Mouse (Mus musculus) lung, embryonic 14.5 days (tissue): Measurements from ENCODE around the gene Ddx50. TPM values are rescaled to one million over a fixed set of nuclear protein-coding genes. Genes with fewer than 3 reads are reported as not detected.

Experiments
- ATAC-seq: fragments of 200-750 bp; cut with Nextera tagmentation; 2 replicates; pipeline ENCODE4 v1.8.0; 2017; ENCODE audit warnings: mild to moderate bottlenecking, moderate TSS enrichment, moderate library complexity; ENCODE audit not compliant: insufficient read depth
- DNase-seq: peaks from one replicate; pipeline ENCODE4 v3.0.0-alpha.2; 2015
- H3K27ac ChIP-seq: fragments of 300-500 bp; sonication (generic); 2 replicates; pipeline ENCODE4 v1.5.1; 2014; ENCODE audit warnings: low read depth, mild to moderate bottlenecking, moderate library complexity
- H3K27me3 ChIP-seq: fragments of 300-500 bp; sonication (generic); 2 replicates; pipeline ENCODE4 v1.6.1; 2014; ENCODE audit warnings: low read length, control low read depth; ENCODE audit not compliant: insufficient read depth
- H3K36me3 ChIP-seq: fragments of 300-500 bp; sonication (generic); 2 replicates; pipeline ENCODE4 v1.6.1; 2014; ENCODE audit warnings: control low read depth; ENCODE audit not compliant: insufficient read depth
- H3K4me1 ChIP-seq: fragments of 300-500 bp; sonication (generic); 2 replicates; pipeline ENCODE4 v1.6.1; 2014; ENCODE audit warnings: antibody characterized with exemption, control low read depth; ENCODE audit not compliant: insufficient read depth
- H3K4me2 ChIP-seq: fragments of 300-500 bp; sonication (generic); 2 replicates; pipeline ENCODE4 v1.6.1; 2014; ENCODE audit warnings: mild to moderate bottlenecking
- H3K4me3 ChIP-seq: fragments of 300-500 bp; sonication (generic); 2 replicates; pipeline ENCODE4 v1.5.1; 2014; ENCODE audit warnings: low read depth, low read length
- H3K9ac ChIP-seq: fragments of 300-500 bp; sonication (generic); 2 replicates; pipeline ENCODE4 v1.6.1; 2014
- H3K9me3 ChIP-seq: fragments of 300-500 bp; sonication (generic); 2 replicates; pipeline ENCODE4 v1.6.1; 2016; ENCODE audit warnings: low read depth, low read length, control low read depth
- CTCF ChIP-seq: IDR thresholded peaks from 2 replicates; pipeline ENCODE4 v1.5.1; 2016; ENCODE audit warnings: antibody characterized with exemption, low read depth
- WGBS: fragments of 180-500 bp; shearing (Covaris S2); extraction: QIAGEN DNeasy Blood & Tissue Kit; methylation state at CpG from one replicate; pipeline ENCODE4 v1.1.7; 2014; 5-methylcytosine and 5-hydroxymethylcytosine counted together
- polyA plus RNA-seq: library from polyadenylated mRNA; unstranded; fragments of >200 nt; fragmentation: Nextera tagmentation; extraction: Ambion mirVana; gene quantifications from 2 replicates; pipeline ENCODE4 v1.2.1, GENCODE M21; 2014

Ddx50 gene
- 133 and 135 TPM in 2 replicates for polyA plus RNA-seq

- ATAC-seq, result peak; percentile 100
- peak; percentile 100 for DNase-seq
- peaks cover 20% of the 10 kb centered on the region for H3K36me3 ChIP-seq
- H3K4me2 ChIP-seq, result peak within 1 kb of the TSS; percentile 87
- H3K9me3 ChIP-seq, result no peaks in the 10 kb centered on the region
- H3K4me1 ChIP-seq, result peaks cover 9% of the 10 kb centered on the region; the same call in 1 of the 2 replicates
- no peak for TF ChIP-seq CTCF
- peak within 1 kb of the TSS; percentile 95 for H3K4me3 ChIP-seq
- peak within 1 kb of the TSS; percentile 96 for H3K27ac ChIP-seq
- WGBS, result under 1% methylated on average over 89 of the region's 89 CpGs
- H3K9ac ChIP-seq, result peak within 1 kb of the TSS; percentile 94
- H3K27me3 ChIP-seq, result no peaks in the 10 kb centered on the region
These were observed at the start of gene Ddx50 for GRCm38 (mm10) chr10:62650881-62651810. Gene Ddx50, minus strand, starts transcription at chr10:62651218.

DNA sequence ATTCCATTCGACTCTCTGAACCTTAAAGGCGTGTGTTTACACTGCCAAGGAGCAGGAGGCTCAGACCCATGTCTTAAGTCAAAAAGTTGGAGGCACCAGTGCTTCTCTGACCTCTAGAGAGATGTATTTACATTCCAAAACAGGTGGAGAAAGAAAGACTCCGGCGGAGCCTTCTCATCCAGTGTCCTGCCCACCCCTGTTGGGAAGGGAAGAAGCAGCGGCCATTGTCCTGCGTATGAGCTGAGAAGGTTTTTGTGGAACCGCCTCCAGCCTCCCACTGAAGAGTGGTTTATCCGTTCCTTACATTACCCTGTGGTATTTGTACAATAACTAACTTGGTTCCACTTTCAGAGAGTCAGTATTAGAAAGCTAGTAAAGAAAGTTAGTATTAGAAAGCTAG is 41.8 kb upstream of the Ddx50 start:
- no peak overlapping the region for H3K4me2 ChIP-seq
- H3K4me3 ChIP-seq, result no peak overlapping the region
- H3K36me3 ChIP-seq, result no peaks in the 10 kb centered on the region
- H3K9ac ChIP-seq, result no peak overlapping the region
- H3K27ac ChIP-seq, result no peak overlapping the region
- no peak for ATAC-seq
- no peaks in the 10 kb centered on the region for H3K27me3 ChIP-seq
- DNase-seq, result no peak
- no peaks in the 10 kb centered on the region for H3K4me1 ChIP-seq
- 55% methylated on average over 8 of the region's 8 CpGs for WGBS
- H3K9me3 ChIP-seq, result no peaks in the 10 kb centered on the region
- no peak for TF ChIP-seq CTCF

- Histone ChIP-seq H3K27ac (no peak overlapping the region), H3K36me3 (no peaks in the 10 kb centered on the region), H3K9me3 (no peaks in the 10 kb centered on the region), H3K27me3 (no peaks in the 10 kb centered on the region), H3K4me3 (no peak overlapping the region), H3K9ac (no peak overlapping the region), H3K4me2 (no peak overlapping the region), H3K4me1 (no peaks in the 10 kb centered on the region)
- DNase-seq (no peak), ATAC-seq (no peak)
- WGBS, result 72% methylated on average over 3 of the region's 3 CpGs
- TF ChIP-seq CTCF, result no peak
These were observed 41.2 kb upstream of the Ddx50 start for GRCm38 (mm10) chr10:62692244-62692643.

GRCm38 (mm10) chr10:62687032-62687674 is 36.1 kb upstream of the Ddx50 start:
- Histone ChIP-seq H3K4me3 (no peak overlapping the region), H3K27me3 (no peaks in the 10 kb centered on the region), H3K4me1 (no peaks in the 10 kb centered on the region), H3K9me3 (no peaks in the 10 kb centered on the region), H3K36me3 (no peaks in the 10 kb centered on the region), H3K9ac (no peak overlapping the region), H3K4me2 (no peak overlapping the region), H3K27ac (no peak overlapping the region)
- TF ChIP-seq CTCF, result no peak
- DNase-seq, result peak; percentile 28
- WGBS, result 70% methylated on average over 15 of the region's 15 CpGs
- 0 out of 2 replicates have a peak, but pooled peaks have one; percentile 38 for ATAC-seq

GRCm38 (mm10) chr10:62683043-62683442 is 32.0 kb upstream of the Ddx50 start:
- Histone ChIP-seq H3K27ac (no peak overlapping the region), H3K9ac (no peak overlapping the region), H3K4me2 (no peak overlapping the region), H3K36me3 (no peaks in the 10 kb centered on the region), H3K4me3 (no peak overlapping the region), H3K27me3 (no peaks in the 10 kb centered on the region), H3K9me3 (peaks cover 8% of the 10 kb centered on the region; the same call in 1 of the 2 replicates), H3K4me1 (no peaks in the 10 kb centered on the region)
- WGBS, result 56% methylated on average over 5 of the region's 5 CpGs
- ATAC-seq (no peak), DNase-seq (peak; percentile 51)
- peak; percentile 64 for TF ChIP-seq CTCF

- H3K27ac ChIP-seq, result no peak overlapping the region
- H3K9ac ChIP-seq, result no peak overlapping the region
- H3K36me3 ChIP-seq, result no peaks in the 10 kb centered on the region
- peak; percentile 52 for TF ChIP-seq CTCF
- no peak for ATAC-seq
- peaks cover 8% of the 10 kb centered on the region; the same call in 1 of the 2 replicates for H3K9me3 ChIP-seq
- H3K4me3 ChIP-seq, result no peak overlapping the region
- WGBS, result 68% methylated on average over 1 of the region's 1 CpGs
- no peak overlapping the region for H3K4me2 ChIP-seq
- peak; percentile 11 for DNase-seq
- H3K27me3 ChIP-seq, result no peaks in the 10 kb centered on the region
- no peaks in the 10 kb centered on the region for H3K4me1 ChIP-seq
These were observed 28.8 kb upstream of the Ddx50 start for GRCm38 (mm10) chr10:62679833-62680232.

- H3K27ac ChIP-seq, result no peak overlapping the region
- no peak overlapping the region for H3K4me3 ChIP-seq
- DNase-seq (no peak), ATAC-seq (no peak)
- no peak overlapping the region for H3K4me2 ChIP-seq
- WGBS, result 73% methylated on average over 5 of the region's 5 CpGs
- H3K4me1 ChIP-seq, result no peaks in the 10 kb centered on the region
- no peaks in the 10 kb centered on the region for H3K36me3 ChIP-seq
- peaks cover 8% of the 10 kb centered on the region; the same call in 1 of the 2 replicates for H3K9me3 ChIP-seq
- no peaks in the 10 kb centered on the region for H3K27me3 ChIP-seq
- no peak for TF ChIP-seq CTCF
- no peak overlapping the region for H3K9ac ChIP-seq
These were observed 26.3 kb upstream of the Ddx50 start for GRCm38 (mm10) chr10:62677329-62677728.
